Comparison of ENCODE assay signal across 18 mouse cellular contexts in the genomic region with DNA sequence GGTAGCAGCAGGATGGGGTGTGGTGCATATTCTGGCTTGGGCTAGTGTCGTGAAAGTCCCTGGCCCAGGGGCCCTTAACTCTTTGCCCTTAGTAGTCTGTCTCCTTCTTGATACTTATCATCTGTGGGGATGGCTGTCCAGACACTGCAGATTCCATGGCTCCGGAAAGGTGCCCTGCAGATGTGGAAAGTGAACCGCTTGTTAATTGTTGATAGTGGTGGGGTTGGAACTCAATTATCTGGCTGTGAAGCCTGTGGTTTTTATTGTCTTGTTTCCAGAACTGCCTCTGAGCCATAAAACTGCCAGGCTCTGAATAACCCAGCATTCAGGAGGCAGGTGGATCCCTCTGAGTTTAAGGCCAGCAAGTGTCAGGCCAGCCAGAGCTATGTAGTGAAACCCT. TPM values are rescaled to one million over a fixed set of nuclear protein-coding genes. Genes with fewer than 3 reads are reported as not detected.
"Had no signal": no experiment of that assay in that cellular context is flagged by ENCODE, and none has a peak within 500 bp of the region (broad histone marks: within the 10 kb centered on the region; RNA-seq: fewer than 3 reads in every experiment).

No protein-coding gene starts in this region.

- H3K9ac ChIP-seq: liver, embryonic 13.5 days; lung, embryonic 14.5 days; midbrain, embryonic 12.5 days; midbrain, embryonic 15.5 days had no signal

- ATAC-seq: lung, postnatal 0 days; midbrain, embryonic 15.5 days had no signal

- H3K9me3 ChIP-seq: liver, embryonic 13.5 days; megakaryocyte, embryonic 14.5 days; midbrain, embryonic 12.5 days; midbrain, embryonic 15.5 days; neural tube, embryonic 13.5 days had no signal

- H3K27ac ChIP-seq: liver, embryonic 13.5 days; macrophage; midbrain, embryonic 12.5 days; midbrain, embryonic 15.5 days; neural tube, embryonic 13.5 days had no signal

- H3K4me2 ChIP-seq: liver, embryonic 13.5 days; lung, embryonic 14.5 days; midbrain, embryonic 12.5 days; midbrain, embryonic 15.5 days; neural tube, embryonic 13.5 days had no signal

- H3K27me3 ChIP-seq: liver, embryonic 13.5 days; megakaryocyte, embryonic 14.5 days; midbrain, embryonic 12.5 days; midbrain, embryonic 15.5 days; neural tube, embryonic 13.5 days had no signal

- DNase-seq: kidney, adult 18-20 months; kidney, adult 9 months; kidney, postnatal 14 days; kidney, postnatal 4 days; left cerebral cortex, postnatal 4 days; liver, embryonic 13.5 days; lung, embryonic 14.5 days; thymus, adult 2 months; thymus, postnatal 14 days; thymus, postnatal 4 days had no signal

- H3K4me3 ChIP-seq: liver, embryonic 13.5 days; midbrain, embryonic 12.5 days; midbrain, embryonic 15.5 days; neural tube, embryonic 13.5 days had no signal

RNA-seq across cellular contexts. Expression of a gene that starts 8.8 kb away (rescaled TPM):
- polyA plus RNA-seq: liver, embryonic 16.5 days; macrophage had no signal

RNA-seq across cellular contexts. Expression of a gene that starts 49.6 kb away (rescaled TPM):
- total RNA-seq: liver, adult 2 months had no signal
- polyA plus RNA-seq: macrophage had no signal
